Mouse (Mus musculus) testis, adult 2 months (tissue): Measurements from ENCODE around the gene Fam83c.

Experiments used
- CTCF ChIP-seq: fragments of 200-500 bp; IDR thresholded peaks from 2 replicates; pipeline ENCODE4 v1.5.1; 2012; ENCODE audit warnings: low read depth, mild to moderate bottlenecking, inconsistent platforms, low read length, moderate library complexity; ENCODE audit not compliant: control insufficient read depth, insufficient read depth, insufficient replicate concordance
- POLR2A ChIP-seq: fragments of 200-500 bp; IDR thresholded peaks from 2 replicates; pipeline ENCODE4 v1.6.1; 2012; ENCODE audit warnings: low read depth, mild to moderate bottlenecking, inconsistent platforms, low read length, moderate library complexity; ENCODE audit not compliant: control insufficient read depth

DNA sequence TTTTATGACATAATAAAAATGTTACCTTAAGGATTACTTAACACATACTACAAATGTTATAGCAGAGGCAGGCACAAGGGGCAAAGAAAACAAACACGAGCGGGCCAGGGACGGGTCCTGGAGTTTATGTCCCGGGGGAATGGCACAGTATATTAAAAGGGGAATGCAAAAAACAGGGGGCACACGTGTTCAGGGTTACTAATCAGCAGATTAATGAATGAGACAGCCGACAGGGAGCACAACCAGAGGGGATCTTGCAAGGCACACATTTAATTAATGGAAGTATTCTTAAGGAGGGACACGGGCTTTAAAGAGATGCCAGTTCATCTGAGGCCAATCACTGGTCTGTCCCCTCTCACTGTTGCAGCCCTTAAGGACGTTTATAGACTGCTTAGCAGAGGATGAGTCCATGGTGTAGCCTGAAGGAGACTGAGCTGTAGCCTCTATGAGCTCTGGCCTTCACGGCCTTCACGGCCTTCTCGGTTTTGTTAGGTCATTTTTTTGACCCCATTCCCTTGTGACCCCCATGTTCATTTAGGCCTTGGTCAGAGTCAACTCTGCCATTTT, 28.7 kb upstream of the Fam83c start:
- TF ChIP-seq CTCF = no peak
- no peak for TF ChIP-seq POLR2A
